Mouse (Mus musculus) urinary bladder, adult 18-20 months (tissue): ENCODE data around the gene Lonp2.

Experiments
- DNase-seq, 2 experiments: peaks; one replicate each; pipeline ENCODE4 v3.0.0; 2022; ENCODE audit warnings: low spot score in 2 of 2, mixed read lengths in 2 of 2

Gene Lonp2

GRCm38 (mm10) chr8:86623551-86623910 lies 312 bp upstream of the Lonp2 start:
- DNase-seq: no peak

DNA sequence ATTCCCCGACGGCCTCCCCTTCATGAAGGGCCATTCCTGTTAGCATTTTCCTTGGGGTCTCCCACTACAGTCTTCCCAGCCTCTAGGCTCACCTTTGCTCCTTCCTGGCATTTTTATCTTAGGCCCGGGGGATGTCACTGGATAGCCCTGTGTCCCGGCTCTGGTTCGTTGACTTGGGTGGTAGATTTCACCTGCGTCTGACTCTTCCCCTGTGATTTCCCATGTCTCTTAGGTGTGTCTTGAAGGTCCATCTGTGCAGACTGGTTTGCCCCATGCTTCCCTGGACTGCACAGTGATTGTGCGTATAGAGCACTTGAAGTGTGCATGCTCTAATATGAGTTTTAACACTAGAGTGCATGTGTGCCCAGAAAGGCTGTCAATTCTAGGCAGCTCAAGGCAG lies 1.1 kb downstream of the Lonp2 start:
- peak in 1 of 2 experiments; percentile 9 for DNase-seq

- no peak for DNase-seq
Observed at GRCm38 (mm10) chr8:86630212-86630611, 6.4 kb downstream of the Lonp2 start.

GRCm38 (mm10) chr8:86631395-86631794 lies 7.6 kb downstream of the Lonp2 start:
- DNase-seq: peak in 1 of 2 experiments; percentile 5

- DNase-seq: no peak
Observed at GRCm38 (mm10) chr8:86637826-86638225, 14.0 kb downstream of the Lonp2 start.

DNA sequence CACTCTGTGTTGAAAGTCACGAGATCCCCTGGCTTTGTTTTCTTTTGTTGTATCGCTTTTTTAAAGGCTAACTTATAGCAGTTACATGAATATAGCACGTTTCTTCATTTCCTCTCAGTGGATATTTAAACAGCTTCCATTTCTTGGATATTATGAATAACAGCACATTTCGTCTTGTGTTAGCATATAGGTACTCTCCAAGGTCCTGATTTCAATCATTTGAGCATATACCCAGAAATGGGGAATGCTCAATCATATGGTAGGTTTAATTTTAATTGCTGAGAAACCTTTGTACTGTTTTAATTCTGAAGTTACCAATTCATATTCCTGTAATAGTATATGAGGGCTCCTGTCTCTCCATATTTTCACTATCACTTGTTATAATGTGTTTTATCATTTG lies 15.1 kb downstream of the Lonp2 start:
- no peak for DNase-seq

DNA sequence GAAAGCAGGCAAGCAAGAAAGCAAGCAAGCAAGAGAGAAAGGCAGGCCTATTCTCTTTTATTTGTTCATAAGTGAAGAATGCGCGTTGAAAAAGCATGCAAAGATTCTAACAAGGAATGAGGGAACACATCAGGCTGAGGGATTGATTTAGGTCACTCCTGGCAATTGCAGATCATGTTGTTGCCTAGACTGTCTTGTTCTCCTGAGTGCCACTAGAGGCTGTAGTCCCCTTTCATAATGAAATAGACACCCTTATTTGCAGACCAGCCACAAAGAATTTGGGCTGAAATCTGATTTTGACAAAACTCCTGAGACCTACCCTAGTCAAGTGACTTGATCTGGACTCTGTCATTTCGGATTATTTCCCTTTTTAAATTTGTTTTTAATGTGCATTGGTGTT lies 18.8 kb downstream of the Lonp2 start:
- no peak for DNase-seq

- DNase-seq: no peak
Observed at GRCm38 (mm10) chr8:86644661-86645060, 20.8 kb downstream of the Lonp2 start.

DNA sequence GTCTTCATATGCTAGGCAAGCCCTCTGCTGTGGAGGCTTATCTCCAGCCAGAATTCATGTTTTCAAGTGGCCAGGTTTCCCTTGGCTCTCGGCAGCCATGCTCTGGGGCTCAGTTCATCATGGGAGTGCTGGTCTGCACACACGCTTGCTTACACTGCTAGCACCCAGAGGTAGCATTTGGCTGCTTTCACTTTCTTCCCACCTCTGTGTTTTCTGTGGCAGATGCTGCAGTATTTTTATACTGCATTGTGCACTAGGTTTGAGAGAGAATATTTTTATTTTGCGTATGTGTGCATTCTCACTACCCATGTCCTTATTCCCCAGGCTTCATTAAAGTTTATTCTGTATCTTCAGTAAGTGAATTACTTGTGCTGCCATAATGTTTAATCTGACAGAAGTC lies 23.9 kb downstream of the Lonp2 start:
- DNase-seq: no peak

GRCm38 (mm10) chr8:86651416-86651815 lies 27.6 kb downstream of the Lonp2 start:
- no peak for DNase-seq

DNA sequence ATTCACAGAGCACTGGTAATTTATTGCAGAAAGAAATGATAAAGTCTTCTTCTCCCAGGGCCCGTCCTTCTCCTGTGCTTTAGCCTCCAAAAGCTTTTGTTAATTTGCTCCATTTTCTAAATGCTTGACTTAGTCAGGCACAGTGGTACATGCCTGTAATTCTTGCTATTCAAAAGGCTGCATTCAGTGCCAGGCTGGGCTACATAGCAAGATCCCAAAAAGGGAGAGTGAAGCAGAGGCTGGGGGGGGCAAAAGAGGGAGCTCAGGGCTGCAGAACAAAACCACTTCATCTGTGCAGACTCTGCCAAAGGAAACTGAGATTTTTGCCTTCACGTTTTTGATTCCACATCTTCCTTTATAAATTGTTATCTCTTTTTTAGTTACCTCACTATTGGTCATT lies 28.7 kb downstream of the Lonp2 start:
- no peak for DNase-seq

DNA sequence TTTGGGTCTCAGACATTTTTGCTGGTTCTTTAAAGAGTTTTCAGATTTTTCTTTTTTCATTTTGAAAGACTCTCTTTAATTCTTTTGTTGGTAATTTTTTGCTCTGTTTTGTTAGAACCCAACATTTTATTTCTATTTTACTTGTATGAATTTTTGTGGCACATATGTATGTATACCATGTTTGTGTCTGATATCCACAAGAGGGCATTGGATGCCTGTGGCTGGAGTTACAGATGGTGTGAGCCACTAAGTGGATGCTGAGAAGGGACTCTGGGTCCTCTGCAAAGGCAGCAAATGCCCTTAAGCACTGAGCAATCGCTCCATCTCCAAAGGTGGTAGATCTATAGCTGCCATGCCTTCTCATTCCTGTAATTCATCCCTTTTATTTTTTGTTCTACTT lies 30.7 kb downstream of the Lonp2 start:
- no peak for DNase-seq

DNA sequence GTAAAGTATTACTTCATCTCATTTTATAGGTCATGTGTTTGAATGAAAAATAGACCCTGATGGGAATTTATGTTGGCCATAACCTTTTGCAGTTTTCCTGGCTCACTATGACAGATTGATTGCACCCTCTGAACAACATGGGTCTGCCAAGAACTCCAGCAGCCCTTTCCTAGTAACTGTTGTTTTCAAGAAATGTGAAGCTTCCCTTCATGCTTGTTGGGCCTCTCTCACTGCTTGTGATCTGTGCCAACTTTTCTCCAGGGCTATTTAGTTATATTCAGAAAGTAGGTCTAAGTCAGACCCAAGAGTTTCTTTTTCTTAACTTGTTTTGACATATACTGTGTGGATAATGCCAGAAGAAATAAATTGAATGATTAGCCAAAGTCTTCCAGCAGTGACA lies 44.9 kb downstream of the Lonp2 start:
- no peak for DNase-seq

- no peak for DNase-seq
Observed at GRCm38 (mm10) chr8:86669259-86669658, 45.4 kb downstream of the Lonp2 start.

DNA sequence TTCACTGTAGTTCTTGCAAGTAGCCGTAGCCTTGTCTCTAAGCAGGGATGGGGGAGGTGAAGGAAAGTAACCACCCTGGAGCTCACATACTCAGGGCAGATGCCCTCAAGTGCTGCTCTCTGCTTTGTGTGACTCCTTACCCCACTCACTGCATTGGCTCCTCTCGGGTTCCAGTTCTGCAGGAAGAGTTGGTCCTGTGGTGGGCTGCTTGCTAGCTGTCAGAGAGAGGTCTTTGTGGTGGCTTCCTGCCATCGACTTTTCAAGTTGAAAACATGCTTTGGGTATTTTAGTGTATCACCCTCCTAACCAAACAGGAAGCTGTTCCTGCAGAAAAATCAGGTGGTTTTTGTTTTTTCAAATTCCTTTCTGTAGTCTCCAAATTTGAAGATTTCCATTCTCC lies 62.8 kb downstream of the Lonp2 start:
- no peak for DNase-seq

- DNase-seq: no peak
Observed at GRCm38 (mm10) chr8:86692107-86692506, 68.3 kb downstream of the Lonp2 start.

DNA sequence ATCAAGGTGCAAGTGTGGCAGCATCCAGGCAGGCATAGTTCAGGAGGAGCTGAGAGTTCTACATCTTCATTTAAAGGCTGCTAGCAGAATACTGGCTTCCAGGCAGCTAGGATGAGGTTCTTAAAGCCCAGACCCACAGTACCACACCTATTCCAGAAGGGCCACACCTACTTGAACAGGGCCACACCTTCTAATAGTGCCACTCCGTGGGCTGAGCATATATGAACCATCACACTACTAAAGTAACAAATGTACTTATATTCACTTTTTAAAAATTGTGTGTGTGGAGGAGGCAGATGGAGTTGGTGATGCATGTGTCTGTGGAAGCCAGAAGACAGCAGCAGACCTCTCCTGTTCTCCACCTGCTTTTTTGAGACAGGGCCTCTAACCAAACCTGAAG lies 70.2 kb downstream of the Lonp2 start:
- no peak for DNase-seq

DNA sequence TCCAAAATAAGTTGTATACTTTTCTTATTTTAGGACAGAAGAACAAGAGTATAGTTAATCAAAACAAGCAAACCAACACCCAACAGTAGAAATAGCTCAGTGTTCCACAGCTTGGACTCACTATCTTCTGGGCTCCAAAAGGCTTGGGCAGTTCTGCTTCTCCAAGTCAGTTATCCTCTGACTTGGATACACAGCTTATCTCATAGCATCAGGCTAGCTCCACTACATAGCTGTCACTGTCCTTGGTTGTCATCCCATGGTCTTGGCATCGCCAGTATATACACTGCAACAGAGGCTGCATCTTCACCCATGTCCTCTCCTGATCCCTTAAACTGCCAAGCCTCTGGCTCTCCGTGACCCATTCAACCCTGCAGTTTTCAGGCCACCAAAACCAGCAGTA lies 71.9 kb downstream of the Lonp2 start:
- no peak for DNase-seq

DNA sequence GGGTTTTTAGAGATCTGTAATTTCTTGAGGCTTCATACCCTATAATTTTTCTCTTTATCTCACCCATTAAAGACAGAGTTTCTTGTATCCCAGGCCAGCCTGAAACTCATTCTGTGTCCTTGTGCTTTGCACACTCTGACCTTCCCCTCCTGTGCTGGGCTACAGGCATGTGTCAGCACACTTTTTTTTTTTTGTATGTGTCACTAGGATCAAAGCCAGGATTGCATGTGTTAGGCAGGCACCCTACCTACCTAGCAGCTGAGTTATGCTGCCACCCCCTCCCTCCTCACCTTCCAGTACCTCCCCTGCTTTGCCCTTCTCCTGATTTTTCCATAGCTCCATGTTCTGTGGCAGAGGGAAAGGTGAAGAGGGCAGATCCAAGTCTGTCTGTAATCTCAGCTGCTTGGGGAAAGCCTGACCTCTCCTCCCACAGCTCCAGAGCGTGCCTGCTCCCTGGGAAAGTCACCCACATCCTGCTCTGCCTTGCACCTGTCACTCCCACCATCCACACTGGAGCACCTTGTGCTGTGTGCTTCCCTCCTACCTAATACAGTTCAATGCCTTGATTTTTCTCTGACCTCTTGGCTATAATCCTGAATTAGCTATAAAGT lies 75.1 kb downstream of the Lonp2 start:
- DNase-seq: no peak

DNA sequence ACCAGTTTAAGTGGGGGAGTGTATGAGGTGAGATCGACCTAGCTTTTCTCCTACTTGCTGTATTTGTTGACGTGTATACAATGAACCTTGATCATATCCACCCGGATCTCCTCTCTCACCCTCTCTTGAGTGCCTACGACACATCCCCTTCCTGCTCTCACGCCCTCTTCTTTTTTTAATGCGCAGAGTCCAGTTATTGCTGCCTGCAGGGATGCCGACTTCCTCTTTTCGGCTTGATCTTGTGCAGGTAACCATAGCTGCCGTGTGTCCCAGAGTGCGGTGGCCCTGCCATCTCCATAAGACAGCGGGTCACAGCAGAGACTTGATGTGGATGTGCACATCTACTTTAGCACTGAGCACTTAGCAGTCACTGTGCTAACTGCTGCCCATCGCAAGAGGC lies 75.6 kb downstream of the Lonp2 start:
- DNase-seq: no peak

- DNase-seq: no peak
Observed at GRCm38 (mm10) chr8:86702453-86702852, 78.6 kb downstream of the Lonp2 start.

GRCm38 (mm10) chr8:86705317-86705716 lies 81.5 kb downstream of the Lonp2 start:
- no peak for DNase-seq

DNA sequence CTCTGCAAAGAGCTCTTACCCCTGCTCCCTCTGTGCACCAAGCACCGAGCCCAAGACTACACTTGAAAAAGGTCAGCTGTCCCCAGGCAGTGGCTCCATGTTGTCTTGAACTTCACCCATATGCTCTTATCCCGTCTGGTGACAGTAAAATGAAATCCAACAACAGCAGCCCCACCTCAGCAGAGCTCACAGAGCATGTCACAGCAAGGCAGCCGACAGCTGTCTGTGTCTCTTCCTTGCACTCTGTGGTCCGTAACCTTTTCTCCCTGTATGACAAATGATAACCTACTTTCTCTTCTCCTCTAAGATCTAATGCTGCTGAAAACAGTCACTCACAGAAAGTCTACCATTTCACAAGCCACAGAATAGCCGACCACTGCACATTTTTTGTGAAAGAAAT lies 82.9 kb downstream of the Lonp2 start:
- DNase-seq: no peak

- no peak for DNase-seq
Observed at GRCm38 (mm10) chr8:86707873-86708272, 84.0 kb downstream of the Lonp2 start.

DNA sequence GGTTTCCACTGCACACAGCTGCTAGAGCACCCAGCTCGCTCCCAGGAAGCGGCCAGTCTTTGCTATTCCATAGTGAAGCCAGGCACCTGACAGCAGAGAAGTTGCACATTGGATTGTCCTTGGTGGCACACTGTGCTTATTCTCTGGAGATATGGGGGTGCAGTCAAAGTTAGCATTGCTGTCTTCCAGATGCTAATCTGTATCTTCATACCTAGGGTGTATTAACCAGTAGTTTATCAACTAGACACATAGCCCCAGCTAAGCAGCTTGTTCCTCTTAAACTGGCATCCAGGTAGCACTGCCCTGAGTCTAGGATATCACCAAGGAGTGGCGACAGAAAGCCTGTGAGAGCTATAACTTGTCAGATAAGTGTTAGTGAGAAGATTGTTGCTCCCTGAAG lies 88.8 kb downstream of the Lonp2 start:
- DNase-seq: no peak
